Mouse (Mus musculus) lung, embryonic 14.5 days (tissue): ENCODE results near the gene Fgfr2. TPM values are rescaled to one million over a fixed set of nuclear protein-coding genes. Genes with fewer than 3 reads are reported as not detected.

Experiments used
- ATAC-seq: fragments of 200-750 bp; cut with Nextera tagmentation; 2 replicates; pipeline ENCODE4 v1.8.0; 2017; ENCODE audit warnings: mild to moderate bottlenecking, moderate TSS enrichment, moderate library complexity; ENCODE audit not compliant: insufficient read depth
- DNase-seq: peaks from one replicate; pipeline ENCODE4 v3.0.0-alpha.2; 2015
- H3K27ac ChIP-seq: fragments of 300-500 bp; sonication (generic); 2 replicates; pipeline ENCODE4 v1.5.1; 2014; ENCODE audit warnings: low read depth, mild to moderate bottlenecking, moderate library complexity
- H3K27me3 ChIP-seq: fragments of 300-500 bp; sonication (generic); 2 replicates; pipeline ENCODE4 v1.6.1; 2014; ENCODE audit warnings: low read length, control low read depth; ENCODE audit not compliant: insufficient read depth
- H3K36me3 ChIP-seq: fragments of 300-500 bp; sonication (generic); 2 replicates; pipeline ENCODE4 v1.6.1; 2014; ENCODE audit warnings: control low read depth; ENCODE audit not compliant: insufficient read depth
- H3K4me1 ChIP-seq: fragments of 300-500 bp; sonication (generic); 2 replicates; pipeline ENCODE4 v1.6.1; 2014; ENCODE audit warnings: antibody characterized with exemption, control low read depth; ENCODE audit not compliant: insufficient read depth
- H3K4me2 ChIP-seq: fragments of 300-500 bp; sonication (generic); 2 replicates; pipeline ENCODE4 v1.6.1; 2014; ENCODE audit warnings: mild to moderate bottlenecking
- H3K4me3 ChIP-seq: fragments of 300-500 bp; sonication (generic); 2 replicates; pipeline ENCODE4 v1.5.1; 2014; ENCODE audit warnings: low read depth, low read length
- H3K9ac ChIP-seq: fragments of 300-500 bp; sonication (generic); 2 replicates; pipeline ENCODE4 v1.6.1; 2014
- H3K9me3 ChIP-seq: fragments of 300-500 bp; sonication (generic); 2 replicates; pipeline ENCODE4 v1.6.1; 2016; ENCODE audit warnings: low read depth, low read length, control low read depth
- CTCF ChIP-seq: IDR thresholded peaks from 2 replicates; pipeline ENCODE4 v1.5.1; 2016; ENCODE audit warnings: antibody characterized with exemption, low read depth
- WGBS: fragments of 180-500 bp; shearing (Covaris S2); extraction: QIAGEN DNeasy Blood & Tissue Kit; methylation state at CpG from one replicate; pipeline ENCODE4 v1.1.7; 2014; 5-methylcytosine and 5-hydroxymethylcytosine counted together
- polyA plus RNA-seq: library from polyadenylated mRNA; unstranded; fragments of >200 nt; fragmentation: Nextera tagmentation; extraction: Ambion mirVana; gene quantifications from 2 replicates; pipeline ENCODE4 v1.2.1, GENCODE M21; 2014

Gene Fgfr2
- polyA plus RNA-seq, 1 experiment from 2014 or later = 179 TPM

DNA sequence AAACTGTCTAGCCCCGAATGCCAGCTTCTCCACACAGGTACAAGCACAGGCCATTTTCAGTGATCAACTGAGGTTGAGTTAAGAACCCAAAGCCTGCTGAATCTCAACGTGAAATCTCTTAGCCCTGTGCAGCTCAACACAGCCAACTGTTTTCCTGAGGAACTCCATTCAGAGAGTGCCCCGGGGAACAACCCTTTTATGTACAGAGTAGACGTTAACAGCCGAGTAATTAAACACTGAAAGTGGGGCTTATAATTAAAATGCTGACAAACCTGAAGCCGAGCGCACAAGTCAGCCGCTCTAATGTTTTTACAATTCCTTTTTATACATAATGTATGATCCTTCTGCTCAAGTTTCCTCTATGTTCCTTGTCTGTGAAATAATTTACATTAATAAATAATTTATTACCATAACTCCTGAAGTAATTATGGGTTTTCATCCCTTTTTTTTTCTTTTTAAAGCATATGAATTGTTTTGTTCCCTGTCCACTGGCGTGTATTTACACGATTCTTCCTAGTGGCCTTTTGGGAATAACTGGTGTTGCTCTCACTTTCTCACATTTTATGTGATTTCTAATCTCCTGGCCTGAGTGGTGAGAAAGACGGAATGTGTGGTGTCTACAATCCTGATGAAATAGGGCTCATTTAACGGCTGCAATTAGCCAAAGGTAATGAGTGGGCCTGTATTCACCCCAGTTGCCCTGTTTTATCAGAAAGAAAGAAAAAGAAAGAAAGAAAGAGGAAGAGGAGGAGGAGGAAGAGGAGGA, 355.7 kb downstream of the Fgfr2 start:
- Histone ChIP-seq H3K4me1 (no peaks in the 10 kb centered on the region), H3K9ac (no peak overlapping the region), H3K27ac (no peak overlapping the region), H3K36me3 (peaks cover 14% of the 10 kb centered on the region), H3K9me3 (no peaks in the 10 kb centered on the region), H3K4me2 (no peak overlapping the region), H3K4me3 (no peak overlapping the region), H3K27me3 (no peaks in the 10 kb centered on the region)
- DNase-seq (no peak), ATAC-seq (no peak)
- 71% methylated on average over 12 of the region's 12 CpGs for WGBS
- no peak for TF ChIP-seq CTCF

- 66% methylated on average over 11 of the region's 11 CpGs for WGBS
- H3K4me2 ChIP-seq = no peak overlapping the region
Measured at GRCm38 (mm10) chr7:132766235-132766871, 356.8 kb downstream of the Fgfr2 start.

GRCm38 (mm10) chr7:132765629-132766186, 357.4 kb downstream of the Fgfr2 start:
- Histone ChIP-seq H3K9me3 (no peaks in the 10 kb centered on the region), H3K9ac (no peak overlapping the region), H3K27me3 (no peaks in the 10 kb centered on the region), H3K36me3 (peaks cover 3% of the 10 kb centered on the region; the same call in 1 of the 2 replicates), H3K4me3 (no peak overlapping the region), H3K27ac (peak overlapping the region; percentile 28; the same call in 1 of the 2 replicates), H3K4me2 (no peak overlapping the region), H3K4me1 (no peaks in the 10 kb centered on the region)
- no peak for DNase-seq
- ATAC-seq = no peak
- 61% methylated on average over 3 of the region's 3 CpGs for WGBS
- no peak for TF ChIP-seq CTCF

More at GRCm38 (mm10) chr7:132766235-132766871, 356.8 kb downstream of the Fgfr2 start:
- Histone ChIP-seq H3K27ac (no peak overlapping the region), H3K36me3 (peaks cover 9% of the 10 kb centered on the region), H3K4me1 (no peaks in the 10 kb centered on the region), H3K9ac (no peak overlapping the region), H3K9me3 (no peaks in the 10 kb centered on the region), H3K27me3 (no peaks in the 10 kb centered on the region), H3K4me3 (no peak overlapping the region)
- DNase-seq = no peak
- TF ChIP-seq CTCF = no peak
- ATAC-seq = no peak

- H3K4me1 ChIP-seq = no peaks in the 10 kb centered on the region
- H3K27ac ChIP-seq = no peak overlapping the region
- H3K9me3 ChIP-seq = no peaks in the 10 kb centered on the region
- no peak overlapping the region for H3K4me3 ChIP-seq
- no peaks in the 10 kb centered on the region for H3K27me3 ChIP-seq
- no peak overlapping the region for H3K9ac ChIP-seq
- peaks cover 5% of the 10 kb centered on the region; the same call in 1 of the 2 replicates for H3K36me3 ChIP-seq
- 68% methylated on average over 4 of the region's 4 CpGs for WGBS
- no peak for ATAC-seq
- no peak for TF ChIP-seq CTCF
- no peak for DNase-seq
- H3K4me2 ChIP-seq = no peak overlapping the region
Measured at GRCm38 (mm10) chr7:132764896-132765491, 358.2 kb downstream of the Fgfr2 start.

DNA sequence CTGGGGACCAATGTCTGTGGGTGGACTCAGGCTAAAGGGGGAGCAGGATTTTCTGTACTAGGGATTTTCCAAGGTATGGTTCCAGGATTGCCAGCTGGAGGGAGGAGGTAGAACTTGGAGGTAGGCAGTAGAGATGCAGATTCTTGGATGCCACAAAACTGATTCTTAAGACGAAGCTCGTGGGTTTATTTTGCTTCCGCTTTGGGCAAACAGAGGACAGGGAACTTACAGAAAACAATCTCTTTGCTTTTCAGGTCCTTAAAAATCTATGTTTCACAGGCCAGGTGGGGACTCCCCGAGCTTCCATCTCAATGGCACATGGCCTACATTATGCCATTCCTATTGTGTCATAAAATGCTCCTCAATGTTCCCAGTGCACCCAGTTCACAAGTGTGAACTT, 358.8 kb downstream of the Fgfr2 start:
- DNase-seq = no peak
- Histone ChIP-seq H3K9ac (no peak overlapping the region), H3K27me3 (no peaks in the 10 kb centered on the region), H3K27ac (no peak overlapping the region), H3K4me1 (no peaks in the 10 kb centered on the region), H3K36me3 (peaks cover 12% of the 10 kb centered on the region; the same call in 1 of the 2 replicates), H3K9me3 (no peaks in the 10 kb centered on the region), H3K4me3 (no peak overlapping the region), H3K4me2 (no peak overlapping the region)
- no peak for TF ChIP-seq CTCF
- no peak for ATAC-seq
- WGBS = 79% methylated on average over 4 of the region's 4 CpGs

GRCm38 (mm10) chr7:132763911-132764310, 359.2 kb downstream of the Fgfr2 start:
- no peak overlapping the region for H3K9ac ChIP-seq
- H3K27me3 ChIP-seq = no peaks in the 10 kb centered on the region
- H3K4me1 ChIP-seq = no peaks in the 10 kb centered on the region
- H3K4me2 ChIP-seq = no peak overlapping the region
- DNase-seq = no peak
- H3K4me3 ChIP-seq = no peak overlapping the region
- TF ChIP-seq CTCF = no peak
- WGBS = 78% methylated on average over 5 of the region's 5 CpGs
- H3K36me3 ChIP-seq = peaks cover 15% of the 10 kb centered on the region; the same call in 1 of the 2 replicates
- H3K9me3 ChIP-seq = no peaks in the 10 kb centered on the region
- no peak overlapping the region for H3K27ac ChIP-seq
- no peak for ATAC-seq

- Histone ChIP-seq H3K4me2 (no peak overlapping the region), H3K9me3 (no peaks in the 10 kb centered on the region), H3K4me3 (no peak overlapping the region), H3K27me3 (no peaks in the 10 kb centered on the region), H3K4me1 (no peaks in the 10 kb centered on the region), H3K9ac (no peak overlapping the region), H3K36me3 (peaks cover 21% of the 10 kb centered on the region; the same call in 1 of the 2 replicates), H3K27ac (no peak overlapping the region)
- DNase-seq (no peak), ATAC-seq (no peak)
- TF ChIP-seq CTCF = no peak
- 88% methylated on average over 6 of the region's 6 CpGs for WGBS
Measured at GRCm38 (mm10) chr7:132763351-132763750, 359.8 kb downstream of the Fgfr2 start.
